Mouse (Mus musculus) urinary bladder, adult 18-20 months (tissue): ENCODE results near the gene Map4k4.

Experiments used
- DNase-seq, 2 experiments: peaks; one replicate each; pipeline ENCODE4 v3.0.0; 2022; ENCODE audit warnings: low spot score in 2 of 2, mixed read lengths in 2 of 2

Map4k4 gene

DNA sequence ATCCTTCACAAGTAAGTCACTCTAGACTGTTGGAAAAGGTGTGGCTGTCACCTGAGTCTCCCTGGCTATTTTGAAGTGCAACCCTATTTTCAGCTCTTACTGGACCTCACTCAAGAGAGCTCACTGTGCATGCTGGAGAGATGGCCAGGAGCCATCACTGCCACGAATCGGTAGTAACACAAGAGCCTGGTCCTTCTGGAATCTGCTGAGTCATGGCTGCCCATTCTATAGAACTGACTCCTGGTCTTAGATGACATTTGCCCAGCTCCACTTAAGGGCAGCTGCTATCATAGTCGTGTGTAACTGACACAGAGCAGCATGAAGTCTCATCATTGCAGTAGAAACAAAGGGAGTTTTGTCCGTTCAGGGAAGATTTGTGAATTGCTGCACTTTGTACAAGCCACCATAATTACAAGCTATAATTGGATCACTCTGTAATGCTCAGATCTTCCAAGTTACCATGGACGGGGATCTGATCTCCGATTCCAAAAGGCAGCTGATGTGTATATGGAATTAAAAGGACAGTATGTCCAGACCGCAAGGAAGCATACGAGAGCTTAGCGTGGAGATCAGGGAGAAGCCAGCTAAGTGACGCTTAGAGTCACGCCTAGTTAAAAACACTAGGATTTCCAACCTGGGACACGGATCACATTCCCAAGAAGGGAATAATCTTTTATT is 133.2 kb downstream of the Map4k4 start:
- no peak for DNase-seq

DNA sequence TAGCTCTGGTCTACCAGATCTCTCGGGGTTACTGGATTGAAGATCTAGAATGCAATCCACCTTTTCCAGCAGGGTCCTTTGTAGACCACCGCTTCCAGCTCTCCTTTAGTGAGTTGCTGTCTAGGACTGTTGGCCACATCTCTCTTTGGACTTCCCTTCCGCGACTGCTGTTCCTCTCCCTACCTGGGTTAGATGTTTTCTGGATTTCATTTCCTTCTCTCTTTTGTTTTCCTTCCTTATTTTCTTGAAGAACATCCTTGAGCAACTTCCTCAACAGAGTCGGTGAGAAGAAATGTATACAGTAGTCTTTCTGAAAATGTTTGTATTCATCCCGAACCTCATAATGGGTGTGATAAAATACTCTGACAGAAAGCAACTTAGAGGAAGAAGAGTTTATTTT is 137.1 kb downstream of the Map4k4 start:
- no peak for DNase-seq

DNA sequence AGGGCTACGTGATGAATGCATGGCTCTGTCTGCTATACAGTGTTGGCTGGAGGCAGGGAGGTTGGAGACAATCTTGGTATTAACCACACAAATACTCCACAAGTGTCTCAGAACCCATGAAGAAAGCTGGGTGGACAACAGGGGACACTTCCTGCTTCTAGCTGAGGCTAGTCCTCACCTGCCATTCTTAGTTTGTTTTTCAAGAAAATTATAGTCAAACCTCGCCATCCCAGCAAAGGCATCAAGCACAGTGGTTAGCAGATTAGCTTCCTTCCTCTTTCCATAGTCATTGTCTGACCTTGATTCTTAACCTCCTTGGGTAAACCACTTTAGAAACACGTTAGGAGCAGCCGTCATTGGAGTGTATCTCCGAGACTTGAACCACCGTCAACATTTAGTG is 145.0 kb downstream of the Map4k4 start:
- no peak for DNase-seq

DNA sequence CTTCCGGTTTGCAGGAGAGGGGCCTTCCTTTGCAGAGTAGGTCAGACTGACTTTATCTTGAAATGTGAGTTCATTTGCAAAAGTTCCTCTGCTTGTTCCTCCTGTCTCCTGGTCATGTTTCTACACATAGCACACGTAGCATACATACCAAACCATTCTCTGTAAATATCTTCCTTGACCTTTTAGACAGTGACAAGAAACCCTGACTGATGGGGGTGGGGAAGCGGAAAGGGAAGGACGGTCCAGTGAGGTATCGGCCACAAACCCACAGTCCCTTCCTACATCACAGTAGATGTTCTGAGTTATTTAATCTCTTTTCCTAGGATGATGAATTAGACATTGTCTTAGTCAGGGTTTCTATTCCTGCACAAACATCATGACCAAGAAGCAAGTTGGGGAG is 145.9 kb downstream of the Map4k4 start:
- DNase-seq = no peak

DNA sequence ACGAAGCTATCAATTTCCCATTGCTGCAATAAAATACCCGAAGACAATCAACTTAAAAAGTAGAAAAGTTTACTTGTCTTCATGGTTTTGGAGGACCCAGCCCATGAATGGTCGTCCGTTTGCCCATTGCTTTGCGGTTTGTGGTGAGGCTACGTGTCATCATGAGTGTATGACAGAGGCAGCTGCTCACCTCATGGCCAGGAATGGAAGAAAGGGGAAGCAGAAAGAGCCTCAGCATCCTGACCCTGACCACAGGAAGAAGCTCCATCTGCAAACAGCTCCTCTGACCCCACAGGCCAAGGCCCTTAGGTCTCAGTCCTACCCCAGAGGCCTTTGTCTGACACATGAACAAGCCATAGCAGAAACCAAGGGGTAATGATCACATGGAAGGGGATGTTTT is 150.4 kb downstream of the Map4k4 start:
- DNase-seq = no peak

DNA sequence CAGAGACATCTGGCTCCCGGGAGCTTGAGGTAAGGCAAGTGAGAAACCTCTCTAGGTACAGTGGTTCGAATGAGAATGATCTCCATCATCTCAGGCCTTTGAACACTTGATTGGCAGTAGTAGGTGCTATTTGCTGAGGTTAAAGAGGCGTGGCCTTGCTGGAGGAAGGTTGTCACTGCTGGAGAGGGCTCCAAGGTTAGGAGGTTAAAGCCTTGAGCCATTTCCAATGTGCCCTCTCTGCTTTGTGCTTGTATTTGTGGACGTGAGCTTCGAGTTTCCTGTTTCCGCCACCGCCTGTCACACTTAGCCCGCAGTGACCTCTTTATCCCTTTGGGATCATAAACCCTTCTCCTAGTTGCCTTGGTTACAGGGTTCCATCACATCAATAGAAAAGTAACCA is 151.4 kb downstream of the Map4k4 start:
- DNase-seq = no peak

DNA sequence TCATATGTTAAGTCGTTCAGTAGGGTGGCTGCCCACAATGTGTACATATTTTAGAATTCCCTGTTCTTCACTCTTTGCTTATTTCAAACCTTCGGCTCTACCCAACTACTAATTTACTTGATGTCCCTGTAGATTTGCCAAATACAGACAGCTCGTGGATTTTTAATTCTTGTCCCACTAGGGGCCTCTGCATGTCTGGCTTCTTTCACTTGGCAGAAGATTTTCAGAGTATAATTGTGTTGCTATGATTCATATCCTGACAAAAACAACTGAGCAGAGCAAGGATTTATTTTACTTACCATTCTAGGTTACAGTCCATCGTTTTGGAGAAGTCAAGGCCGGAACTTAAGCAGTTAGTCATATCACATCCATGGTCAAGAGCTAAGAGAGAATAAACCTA is 152.4 kb downstream of the Map4k4 start:
- DNase-seq = no peak

DNA sequence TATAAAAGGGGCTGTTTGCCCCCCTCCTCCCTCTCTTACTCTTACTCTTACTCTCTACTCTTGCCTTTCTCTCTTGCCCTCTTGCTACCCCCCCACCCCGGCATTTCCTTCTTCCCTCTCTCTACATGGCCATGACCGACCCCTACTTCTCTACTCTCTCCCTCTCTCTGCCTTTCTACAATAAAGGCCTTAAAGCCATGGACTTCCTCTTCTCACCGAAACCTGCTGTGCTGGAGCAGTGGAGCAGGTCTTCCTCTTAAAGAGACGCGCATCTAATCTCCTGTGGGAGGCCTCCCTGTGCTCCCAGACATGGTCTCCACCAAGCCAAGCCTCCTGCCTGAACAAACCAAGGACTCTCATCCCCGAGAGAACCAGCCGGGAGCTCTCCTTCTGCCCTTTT is 154.3 kb downstream of the Map4k4 start:
- DNase-seq = no peak

DNA sequence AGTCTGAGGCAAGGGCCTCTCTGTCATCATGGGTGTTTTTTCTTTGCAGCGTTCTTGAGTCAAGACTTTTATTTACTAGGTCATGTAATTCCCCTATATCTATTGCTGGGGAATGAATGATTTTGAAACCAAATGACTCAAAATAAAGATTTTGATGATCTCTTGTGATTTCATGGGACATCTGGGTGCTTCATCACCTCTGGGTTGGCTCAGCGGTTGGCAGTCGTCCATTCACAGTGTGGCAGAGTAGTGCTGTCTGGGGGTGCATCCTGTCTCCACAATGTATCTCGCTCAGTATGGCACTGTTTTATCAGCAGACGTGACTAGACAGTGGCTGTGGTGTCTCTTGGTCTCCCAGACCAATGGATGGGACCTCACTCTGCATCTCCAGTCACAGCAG is 155.2 kb downstream of the Map4k4 start:
- DNase-seq = no peak

DNA sequence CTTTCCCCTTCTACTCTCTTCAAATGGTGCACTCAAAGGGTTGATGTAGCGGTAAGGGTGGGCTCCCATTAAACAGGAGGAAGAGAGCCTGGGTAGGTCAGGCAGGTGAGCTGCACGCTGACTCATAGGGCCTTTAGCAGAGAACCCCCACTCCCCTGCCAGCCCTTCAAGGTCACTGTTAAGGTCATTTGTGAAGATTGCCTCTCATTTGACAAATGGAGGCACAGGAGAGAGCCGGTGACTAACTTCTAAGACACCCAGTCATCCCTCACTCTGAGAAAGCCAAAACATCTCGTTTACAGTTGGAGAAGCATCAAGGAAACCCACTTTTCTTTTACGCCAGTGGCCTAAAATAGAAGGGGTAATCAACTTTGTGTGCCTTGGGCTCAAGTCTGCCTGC is 156.6 kb downstream of the Map4k4 start:
- no peak for DNase-seq

DNA sequence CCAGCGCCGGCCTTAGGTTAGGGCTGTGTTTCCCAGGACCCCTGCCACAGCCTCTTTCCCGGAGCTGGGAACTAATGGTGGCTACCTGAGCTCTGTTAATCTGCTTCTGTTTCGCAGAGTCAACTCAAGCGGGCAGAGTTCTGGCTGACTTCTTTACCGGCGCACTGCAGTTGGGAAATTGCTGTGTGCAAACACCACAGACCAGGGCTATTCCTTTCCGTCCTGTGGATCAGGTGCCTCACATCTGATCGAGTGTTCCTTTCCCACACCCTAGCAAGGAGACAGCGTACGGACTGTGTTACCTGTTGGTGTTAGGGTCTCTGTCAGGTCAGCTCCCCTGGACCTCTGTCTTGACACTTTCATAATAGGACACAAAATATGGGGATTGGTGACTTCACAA is 157.3 kb downstream of the Map4k4 start:
- no peak for DNase-seq

DNA sequence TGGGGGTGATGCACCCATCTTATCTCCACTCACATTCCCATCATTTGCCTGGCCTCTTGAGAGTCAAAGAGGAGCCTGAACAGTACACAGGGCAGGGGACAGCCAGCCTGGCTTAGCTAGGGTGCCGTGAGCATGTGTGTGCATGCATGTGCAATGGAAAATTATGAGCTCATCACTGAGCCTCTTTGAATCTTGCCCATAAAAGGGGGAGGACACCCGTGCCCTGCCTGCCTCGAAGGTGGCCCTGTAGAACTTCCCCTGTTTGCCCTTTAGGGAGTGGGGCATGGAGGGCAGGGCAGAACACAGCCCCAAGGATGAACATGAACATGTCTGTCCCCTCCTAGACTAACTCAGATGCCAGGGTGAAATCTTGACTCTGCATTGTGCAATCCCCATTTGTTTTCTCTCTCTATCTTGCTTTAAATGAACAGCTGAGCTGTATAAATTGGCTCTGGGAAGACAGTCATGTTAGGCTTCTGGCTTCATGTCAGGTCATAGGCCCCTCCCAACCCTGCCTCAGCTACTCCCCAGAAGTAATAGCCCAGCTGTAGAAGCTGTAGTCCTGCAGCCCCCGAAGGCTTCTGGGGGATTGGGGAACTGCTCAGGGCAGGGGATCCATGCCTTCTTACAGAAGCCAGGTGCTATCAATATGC is 158.5 kb downstream of the Map4k4 start:
- no peak for DNase-seq

DNA sequence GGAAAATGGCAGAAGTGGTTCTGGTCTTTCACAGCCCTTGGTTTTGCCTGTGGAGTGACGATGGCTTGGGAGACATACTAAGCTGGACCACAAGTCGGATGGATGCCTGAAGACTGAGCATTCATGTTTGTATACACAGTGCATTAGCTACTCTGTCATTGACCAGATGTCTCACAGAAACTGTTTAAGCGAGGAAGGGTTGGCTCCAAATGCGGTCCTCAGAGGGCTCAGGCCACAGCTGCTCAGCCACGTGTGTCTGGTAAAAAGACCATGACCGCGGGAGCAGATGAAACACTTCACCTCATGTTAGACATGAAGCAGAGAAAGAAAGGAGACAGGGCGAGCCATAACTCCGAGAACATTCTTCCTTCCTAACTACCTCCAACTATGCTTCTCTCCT is 160.6 kb downstream of the Map4k4 start:
- DNase-seq = no peak

DNA sequence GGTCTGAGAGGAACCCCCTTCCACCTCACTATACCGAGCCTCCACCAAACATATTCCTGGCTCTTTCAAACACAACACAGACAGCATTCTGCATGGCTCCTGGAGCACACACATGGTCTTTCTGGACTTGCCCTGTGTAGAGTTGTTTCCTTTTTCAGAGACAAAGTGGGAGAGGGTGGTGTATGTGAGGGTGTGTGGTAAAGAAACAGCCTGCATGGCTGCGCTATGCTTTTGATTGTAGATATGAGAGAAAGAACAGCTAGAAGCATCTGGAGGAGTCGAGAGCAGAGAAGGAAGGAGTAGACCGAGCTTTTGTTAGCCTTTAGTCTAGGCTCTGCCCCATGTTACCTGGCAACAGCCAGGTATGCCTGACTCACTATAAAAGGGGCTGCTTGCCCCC is 162.7 kb downstream of the Map4k4 start:
- no peak for DNase-seq

DNA sequence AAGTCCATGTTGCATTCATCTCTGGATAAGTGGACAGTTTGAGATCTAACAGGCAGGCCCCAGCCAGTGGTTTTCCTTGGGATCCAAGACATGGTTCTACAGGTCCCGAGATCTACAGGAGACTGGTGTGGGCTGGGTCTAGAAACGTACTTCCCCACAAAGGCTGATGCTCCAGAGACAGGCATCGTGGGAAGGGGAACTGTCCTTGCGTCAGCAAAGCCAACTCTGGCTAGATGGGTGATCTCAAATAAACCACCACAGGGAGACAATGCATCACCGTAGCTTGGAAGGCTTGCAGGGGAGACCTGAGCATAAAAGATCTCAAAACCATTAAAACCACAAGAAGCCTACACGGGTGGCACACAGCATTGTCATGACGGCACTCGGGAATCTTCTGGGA is 163.8 kb downstream of the Map4k4 start:
- no peak for DNase-seq

DNA sequence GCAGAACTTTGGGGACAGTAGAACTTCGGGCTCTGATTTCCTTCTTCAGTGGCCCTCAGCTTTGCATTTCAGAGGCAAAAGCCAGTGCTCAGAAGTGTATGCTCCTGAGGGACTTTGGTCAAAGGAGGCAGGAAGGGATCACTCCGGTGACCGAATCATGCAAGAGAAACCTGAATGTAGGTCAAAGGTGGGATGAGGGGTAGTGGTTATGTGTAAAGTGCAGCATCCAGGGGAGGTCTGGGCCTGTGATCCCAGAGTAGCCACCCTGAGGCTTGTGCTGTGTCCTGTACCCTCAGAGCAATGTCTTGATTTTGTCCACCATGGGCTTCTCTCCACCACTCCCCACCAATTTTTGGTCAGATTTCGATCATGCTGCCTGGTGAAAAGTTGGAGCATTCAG is 171.8 kb downstream of the Map4k4 start:
- no peak for DNase-seq

DNA sequence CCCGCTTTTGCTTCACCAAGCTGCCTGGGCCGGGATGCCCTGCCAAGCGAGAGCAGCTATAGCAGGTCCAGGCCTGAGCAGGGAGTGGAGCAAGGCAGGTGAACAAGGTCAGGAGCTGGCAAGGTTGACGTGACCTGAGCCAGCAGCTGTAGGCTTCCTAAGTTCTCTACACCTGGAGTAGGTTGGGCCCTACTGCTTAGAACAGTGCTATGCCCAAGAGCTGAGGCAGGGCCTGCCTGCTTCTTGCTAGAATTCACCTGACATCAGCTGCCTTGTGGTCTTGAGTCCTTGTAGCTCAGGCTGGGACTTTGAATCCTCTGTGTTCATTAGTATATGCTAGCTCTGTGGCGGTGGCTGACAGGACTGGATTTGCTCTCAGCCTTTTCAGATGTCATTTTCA is 173.1 kb downstream of the Map4k4 start, which contains the start of gene Il1r2:
Gene Il1r2 (plus strand): TSS at position 301 of the 400 bp plus-strand sequence.
- DNase-seq = peak; percentile 30 to 32
